Mouse (Mus musculus) forebrain, embryonic 12.5 days (tissue): Measurements from ENCODE around the gene Rfx3. TPM values are rescaled to one million over a fixed set of nuclear protein-coding genes. Genes with fewer than 3 reads are reported as not detected.

ENCODE experiments used
- ATAC-seq: fragments of 200-750 bp; cut with Nextera tagmentation; 2 replicates; pipeline ENCODE4 v1.8.0; 2017; ENCODE audit warnings: moderate TSS enrichment; ENCODE audit not compliant: low FRiP score
- H3K27ac ChIP-seq: fragments of 300-500 bp; sonication (generic); 2 replicates; pipeline ENCODE4 v1.5.1; 2016; ENCODE audit warnings: mild to moderate bottlenecking
- H3K27me3 ChIP-seq: fragments of 300-500 bp; sonication (generic); 2 replicates; pipeline ENCODE4 v1.6.1; 2016; ENCODE audit warnings: mild to moderate bottlenecking
- H3K36me3 ChIP-seq: fragments of 300-500 bp; sonication (generic); replicated peaks from 2 replicates; pipeline ENCODE4 v1.6.1; 2016; ENCODE audit warnings: mild to moderate bottlenecking
- H3K4me1 ChIP-seq: fragments of 300-500 bp; sonication (generic); 2 replicates; pipeline ENCODE4 v1.6.1; 2016
- H3K4me2 ChIP-seq: fragments of 300-500 bp; sonication (generic); 2 replicates; pipeline ENCODE4 v1.6.1; 2016; ENCODE audit warnings: mild to moderate bottlenecking, moderate library complexity
- H3K4me3 ChIP-seq: fragments of 300-500 bp; sonication (generic); replicated peaks from 2 replicates; pipeline ENCODE4 v1.5.1; 2016; ENCODE audit warnings: mild to moderate bottlenecking
- H3K9ac ChIP-seq: fragments of 300-500 bp; sonication (generic); 2 replicates; pipeline ENCODE4 v1.6.1; 2016; ENCODE audit warnings: mild to moderate bottlenecking
- H3K9me3 ChIP-seq: fragments of 300-500 bp; sonication (generic); 2 replicates; pipeline ENCODE4 v1.6.1; 2016
- WGBS: fragments of 180-500 bp; shearing (Covaris S2); methylation state at CpG from one replicate; pipeline ENCODE4 v1.1.7; 2016; 5-methylcytosine and 5-hydroxymethylcytosine counted together
- polyA plus RNA-seq: library from polyadenylated mRNA; unstranded; fragments of >200 nt; fragmentation: Nextera tagmentation; extraction: Ambion mirVana; gene quantifications from 2 replicates; pipeline ENCODE4 v1.2.1, GENCODE M21; 2016

Rfx3 gene
- polyA plus RNA-seq, 1 experiment from 2014 or later = 34.2 TPM

DNA sequence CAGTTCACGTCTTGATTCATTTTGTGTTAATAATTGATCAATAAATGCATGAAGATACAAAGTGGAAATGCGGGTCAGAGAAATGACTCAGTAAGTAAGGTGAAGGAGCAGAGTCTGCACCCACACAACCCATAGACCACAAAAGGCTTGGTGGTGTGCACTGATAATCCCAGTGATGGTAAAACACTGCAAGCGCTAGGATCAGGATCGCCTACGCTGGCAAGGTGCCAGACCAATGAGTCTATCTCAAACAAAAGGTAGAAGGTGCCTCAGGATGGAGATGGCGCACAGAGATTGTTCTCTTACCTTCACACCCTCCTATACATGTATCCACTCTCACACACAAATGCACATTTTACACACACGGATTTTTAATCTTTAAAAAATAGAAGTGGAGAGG is 18.2 kb downstream of the Rfx3 start:
- no peak for ATAC-seq
- H3K27ac ChIP-seq = no peak overlapping the region; the same call in 1 of the 2 replicates
- no peaks in the 10 kb centered on the region for H3K27me3 ChIP-seq
- no peak overlapping the region for H3K4me3 ChIP-seq
- no peak overlapping the region for H3K4me2 ChIP-seq
- no peaks in the 10 kb centered on the region for H3K9me3 ChIP-seq
- WGBS = 88% methylated on average over 7 of the region's 7 CpGs
- no peak overlapping the region for H3K9ac ChIP-seq
- H3K36me3 ChIP-seq = no peaks in the 10 kb centered on the region
- peaks cover 9% of the 10 kb centered on the region for H3K4me1 ChIP-seq

- Histone ChIP-seq H3K9me3 (no peaks in the 10 kb centered on the region), H3K4me2 (no peak overlapping the region), H3K4me1 (peaks cover 9% of the 10 kb centered on the region), H3K27ac (no peak overlapping the region), H3K4me3 (no peak overlapping the region), H3K27me3 (no peaks in the 10 kb centered on the region), H3K9ac (no peak overlapping the region), H3K36me3 (no peaks in the 10 kb centered on the region)
- peak; percentile 78 for ATAC-seq
- 8% methylated on average over 3 of the region's 3 CpGs for WGBS
Observed at GRCm38 (mm10) chr19:27988746-27989145, 22.2 kb downstream of the Rfx3 start.

GRCm38 (mm10) chr19:27967590-27967989 is 43.4 kb downstream of the Rfx3 start:
- Histone ChIP-seq H3K4me3 (no peak overlapping the region), H3K9ac (no peak overlapping the region), H3K9me3 (no peaks in the 10 kb centered on the region), H3K4me2 (no peak overlapping the region), H3K27ac (no peak overlapping the region), H3K36me3 (0 out of 2 replicates have a peak, but pooled peaks cover 3% of the 10 kb centered on the region), H3K4me1 (no peaks in the 10 kb centered on the region), H3K27me3 (no peaks in the 10 kb centered on the region)
- no peak for ATAC-seq
- WGBS = 92% methylated on average over 3 of the region's 3 CpGs

DNA sequence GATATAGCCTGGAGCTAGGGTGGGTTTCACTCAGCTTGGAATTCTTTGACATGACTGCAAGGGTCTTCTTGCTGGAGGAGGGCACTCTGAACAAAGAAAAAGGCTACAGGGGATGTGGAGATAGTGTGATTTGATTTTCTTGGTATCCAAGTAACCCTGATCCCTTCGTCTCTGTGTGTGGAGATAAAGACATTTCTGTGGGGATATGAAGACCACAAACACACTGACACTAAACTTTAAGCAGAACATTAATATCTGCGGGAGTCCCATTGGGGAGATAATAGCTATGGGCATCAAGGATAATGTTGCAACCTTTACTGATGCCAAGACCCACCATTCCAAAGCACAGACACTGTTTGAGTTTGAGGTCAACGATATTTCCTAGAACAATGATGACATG is 49.7 kb downstream of the Rfx3 start:
- no peak for ATAC-seq
- 93% methylated on average over 3 of the region's 3 CpGs for WGBS

DNA sequence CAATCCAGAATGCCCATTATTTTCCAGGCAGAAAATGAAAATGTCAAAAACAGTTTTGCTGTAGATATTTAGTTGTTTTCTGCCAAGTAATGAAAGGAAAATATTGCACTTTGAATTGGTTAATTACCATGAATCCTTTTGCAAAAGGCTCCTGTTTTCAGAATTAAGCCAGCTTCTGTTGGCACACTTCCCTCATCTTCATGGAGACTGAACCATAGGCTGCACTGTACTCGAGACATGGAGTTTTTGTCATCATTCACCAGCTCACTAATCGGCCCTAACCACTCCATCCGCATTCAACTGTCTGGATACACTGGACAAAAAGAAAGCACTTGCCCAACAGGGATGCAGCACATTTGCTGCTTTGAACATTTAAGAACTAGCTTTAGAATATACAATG is 75.5 kb downstream of the Rfx3 start:
- WGBS = 54% methylated on average over 3 of the region's 3 CpGs
- Histone ChIP-seq H3K36me3 (no peaks in the 10 kb centered on the region), H3K4me2 (no peak overlapping the region), H3K9ac (no peak overlapping the region), H3K4me1 (no peaks in the 10 kb centered on the region), H3K27me3 (no peaks in the 10 kb centered on the region), H3K4me3 (no peak overlapping the region), H3K27ac (no peak overlapping the region), H3K9me3 (no peaks in the 10 kb centered on the region)
- ATAC-seq = no peak

More for the DNA sequence above, 49.7 kb downstream of the Rfx3 start:
- Histone ChIP-seq H3K9ac (no peak overlapping the region), H3K4me2 (no peak overlapping the region), H3K27me3 (no peaks in the 10 kb centered on the region), H3K4me1 (no peaks in the 10 kb centered on the region), H3K36me3 (peaks cover 3% of the 10 kb centered on the region; the same call in 1 of the 2 replicates), H3K9me3 (no peaks in the 10 kb centered on the region), H3K27ac (no peak overlapping the region), H3K4me3 (no peak overlapping the region)

DNA sequence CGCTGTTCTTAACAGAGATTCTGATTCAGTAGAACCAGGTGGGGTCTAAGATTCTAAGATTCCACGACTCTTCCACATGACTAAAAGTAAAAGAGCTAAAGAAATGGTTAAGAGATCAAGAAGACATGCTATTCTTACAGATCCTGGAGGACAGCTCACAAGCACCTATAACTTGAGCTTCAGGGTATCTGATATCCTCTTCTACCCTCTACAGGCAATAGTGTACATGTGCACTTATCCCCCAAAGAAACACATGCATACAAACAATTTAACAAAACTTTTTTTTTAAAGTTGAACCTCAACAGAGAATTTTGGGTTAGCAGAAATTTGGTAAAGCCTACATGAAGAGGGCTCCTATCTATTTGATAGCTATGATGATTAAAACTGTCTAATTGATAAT is 79.8 kb downstream of the Rfx3 start:
- Histone ChIP-seq H3K4me3 (no peak overlapping the region), H3K27ac (no peak overlapping the region), H3K27me3 (no peaks in the 10 kb centered on the region), H3K4me1 (no peaks in the 10 kb centered on the region), H3K4me2 (no peak overlapping the region), H3K9ac (no peak overlapping the region), H3K36me3 (no peaks in the 10 kb centered on the region), H3K9me3 (no peaks in the 10 kb centered on the region)
- WGBS = 98% methylated on average over 2 of the region's 2 CpGs
- ATAC-seq = no peak

GRCm38 (mm10) chr19:27926378-27926777 is 84.6 kb downstream of the Rfx3 start:
- no peak overlapping the region for H3K27ac ChIP-seq
- H3K27me3 ChIP-seq = no peaks in the 10 kb centered on the region
- H3K4me2 ChIP-seq = no peak overlapping the region
- no peak overlapping the region for H3K9ac ChIP-seq
- H3K36me3 ChIP-seq = no peaks in the 10 kb centered on the region
- no peaks in the 10 kb centered on the region for H3K4me1 ChIP-seq
- ATAC-seq = no peak
- H3K4me3 ChIP-seq = no peak overlapping the region
- H3K9me3 ChIP-seq = no peaks in the 10 kb centered on the region
- WGBS = 97% methylated on average over 3 of the region's 3 CpGs

DNA sequence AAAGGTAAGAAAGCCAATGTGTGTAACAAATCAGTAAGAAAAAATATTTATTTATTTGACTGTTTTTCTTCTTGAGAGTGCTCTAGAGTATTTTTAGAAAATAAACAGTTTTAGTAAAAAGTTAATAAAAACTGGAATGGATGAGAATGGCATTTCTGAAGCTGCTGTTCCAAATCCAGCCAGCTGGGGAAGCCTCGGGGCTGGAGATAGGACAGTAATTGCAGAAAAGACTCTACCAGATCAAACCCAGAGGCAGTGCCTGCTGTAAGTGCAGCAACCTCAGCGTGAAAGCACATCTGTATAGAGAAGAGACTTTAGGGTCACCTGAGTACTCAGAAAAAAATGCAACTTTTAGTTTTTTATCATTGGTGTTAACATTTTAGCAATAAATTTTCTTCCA is 91.9 kb downstream of the Rfx3 start:
- 61% methylated on average over 2 of the region's 2 CpGs for WGBS
- Histone ChIP-seq H3K4me2 (no peak overlapping the region), H3K27me3 (no peaks in the 10 kb centered on the region), H3K27ac (no peak overlapping the region), H3K4me3 (no peak overlapping the region), H3K9me3 (no peaks in the 10 kb centered on the region), H3K36me3 (no peaks in the 10 kb centered on the region), H3K4me1 (no peaks in the 10 kb centered on the region), H3K9ac (no peak overlapping the region)
- no peak for ATAC-seq

GRCm38 (mm10) chr19:27916446-27916845 is 94.5 kb downstream of the Rfx3 start:
- WGBS = 48% methylated on average over 2 of the region's 2 CpGs
- no peak overlapping the region for H3K27ac ChIP-seq
- no peak for ATAC-seq

GRCm38 (mm10) chr19:27906976-27907375 is 104.0 kb downstream of the Rfx3 start:
- 55% methylated on average over 5 of the region's 5 CpGs for WGBS
- ATAC-seq = no peak
- Histone ChIP-seq H3K27ac (no peak overlapping the region), H3K9ac (no peak overlapping the region), H3K36me3 (no peaks in the 10 kb centered on the region), H3K4me2 (no peak overlapping the region), H3K4me1 (peaks cover 13% of the 10 kb centered on the region), H3K4me3 (no peak overlapping the region), H3K9me3 (no peaks in the 10 kb centered on the region), H3K27me3 (peaks cover 17% of the 10 kb centered on the region)

More at GRCm38 (mm10) chr19:27916446-27916845, 94.5 kb downstream of the Rfx3 start:
- H3K4me3 ChIP-seq = no peak overlapping the region
- H3K4me1 ChIP-seq = no peaks in the 10 kb centered on the region
- no peaks in the 10 kb centered on the region for H3K27me3 ChIP-seq
- no peaks in the 10 kb centered on the region for H3K9me3 ChIP-seq
- no peaks in the 10 kb centered on the region for H3K36me3 ChIP-seq
- H3K9ac ChIP-seq = no peak overlapping the region
- H3K4me2 ChIP-seq = no peak overlapping the region

DNA sequence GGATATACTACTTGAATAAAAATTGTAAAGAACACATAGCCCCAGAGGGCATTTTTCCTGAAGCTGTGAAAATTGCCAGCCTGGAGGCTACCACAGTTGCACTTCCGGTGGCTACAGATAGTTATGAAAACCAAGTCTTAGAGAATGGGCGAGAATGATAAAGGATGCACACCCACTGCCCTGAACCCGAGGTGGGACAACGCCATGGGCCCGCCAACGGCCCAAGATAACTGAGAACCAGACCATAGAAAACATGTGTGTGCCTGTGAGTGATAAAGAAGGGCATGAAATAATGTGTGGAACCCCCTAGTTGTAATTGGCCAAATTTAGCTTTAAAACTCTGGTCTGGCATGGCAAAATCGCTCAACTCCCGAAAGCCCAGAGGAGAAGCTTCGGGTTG is 105.0 kb downstream of the Rfx3 start:
- no peak overlapping the region for H3K27ac ChIP-seq
- ATAC-seq = no peak
- H3K4me1 ChIP-seq = peaks cover 13% of the 10 kb centered on the region
- H3K4me3 ChIP-seq = no peak overlapping the region
- H3K9me3 ChIP-seq = no peaks in the 10 kb centered on the region
- H3K36me3 ChIP-seq = no peaks in the 10 kb centered on the region
- WGBS = 88% methylated on average over 9 of the region's 9 CpGs
- H3K9ac ChIP-seq = no peak overlapping the region
- H3K4me2 ChIP-seq = no peak overlapping the region
- H3K27me3 ChIP-seq = peaks cover 22% of the 10 kb centered on the region

GRCm38 (mm10) chr19:27905172-27905571 is 105.8 kb downstream of the Rfx3 start:
- Histone ChIP-seq H3K9ac (no peak overlapping the region), H3K27ac (no peak overlapping the region), H3K4me2 (no peak overlapping the region), H3K9me3 (no peaks in the 10 kb centered on the region), H3K4me3 (no peak overlapping the region), H3K27me3 (peaks cover 25% of the 10 kb centered on the region), H3K4me1 (peaks cover 13% of the 10 kb centered on the region), H3K36me3 (no peaks in the 10 kb centered on the region)
- 25% methylated on average over 1 of the region's 1 CpGs for WGBS
- no peak for ATAC-seq

DNA sequence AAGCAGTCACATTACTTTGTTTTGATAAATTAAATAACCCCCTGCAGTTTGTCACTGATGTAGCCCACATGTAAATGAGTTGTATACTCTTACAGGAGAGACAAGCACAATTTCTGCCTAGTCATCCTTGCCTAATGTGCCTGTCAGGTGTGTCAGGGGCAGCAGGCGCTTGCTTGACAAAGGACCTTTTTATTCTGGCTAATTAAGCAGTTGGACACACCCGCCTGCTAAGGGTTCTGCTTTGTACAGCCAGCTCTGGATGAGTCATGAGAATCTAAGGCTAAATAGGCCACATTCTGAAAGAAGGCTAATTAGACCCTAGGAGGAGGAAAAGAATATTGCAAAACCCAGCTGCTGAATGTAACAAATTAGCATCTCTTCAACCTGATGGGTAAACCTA is 106.3 kb downstream of the Rfx3 start:
- peaks cover 13% of the 10 kb centered on the region for H3K4me1 ChIP-seq
- no peak overlapping the region for H3K9ac ChIP-seq
- no peaks in the 10 kb centered on the region for H3K9me3 ChIP-seq
- WGBS = 8% methylated on average over 2 of the region's 2 CpGs
- 0 out of 2 replicates have a peak overlapping the region, but pooled peaks have one; percentile 8 for H3K4me2 ChIP-seq
- H3K27me3 ChIP-seq = peaks cover 25% of the 10 kb centered on the region
- H3K36me3 ChIP-seq = no peaks in the 10 kb centered on the region
- no peak overlapping the region for H3K4me3 ChIP-seq
- peak overlapping the region; percentile 75 for H3K27ac ChIP-seq
- peak; percentile 94 for ATAC-seq
